Mouse (Mus musculus): Measurements from ENCODE around the gene Gemin4. TPM values are rescaled to one million over a fixed set of nuclear protein-coding genes. Genes with fewer than 3 reads are reported as not detected.
A peak's percentile ranks its signal among the peaks of the same experiment; 100 is the strongest.

The Gemin4 gene
- polyA plus RNA-seq, 1 experiment from 2014 or later = 30.1 TPM

DNA sequence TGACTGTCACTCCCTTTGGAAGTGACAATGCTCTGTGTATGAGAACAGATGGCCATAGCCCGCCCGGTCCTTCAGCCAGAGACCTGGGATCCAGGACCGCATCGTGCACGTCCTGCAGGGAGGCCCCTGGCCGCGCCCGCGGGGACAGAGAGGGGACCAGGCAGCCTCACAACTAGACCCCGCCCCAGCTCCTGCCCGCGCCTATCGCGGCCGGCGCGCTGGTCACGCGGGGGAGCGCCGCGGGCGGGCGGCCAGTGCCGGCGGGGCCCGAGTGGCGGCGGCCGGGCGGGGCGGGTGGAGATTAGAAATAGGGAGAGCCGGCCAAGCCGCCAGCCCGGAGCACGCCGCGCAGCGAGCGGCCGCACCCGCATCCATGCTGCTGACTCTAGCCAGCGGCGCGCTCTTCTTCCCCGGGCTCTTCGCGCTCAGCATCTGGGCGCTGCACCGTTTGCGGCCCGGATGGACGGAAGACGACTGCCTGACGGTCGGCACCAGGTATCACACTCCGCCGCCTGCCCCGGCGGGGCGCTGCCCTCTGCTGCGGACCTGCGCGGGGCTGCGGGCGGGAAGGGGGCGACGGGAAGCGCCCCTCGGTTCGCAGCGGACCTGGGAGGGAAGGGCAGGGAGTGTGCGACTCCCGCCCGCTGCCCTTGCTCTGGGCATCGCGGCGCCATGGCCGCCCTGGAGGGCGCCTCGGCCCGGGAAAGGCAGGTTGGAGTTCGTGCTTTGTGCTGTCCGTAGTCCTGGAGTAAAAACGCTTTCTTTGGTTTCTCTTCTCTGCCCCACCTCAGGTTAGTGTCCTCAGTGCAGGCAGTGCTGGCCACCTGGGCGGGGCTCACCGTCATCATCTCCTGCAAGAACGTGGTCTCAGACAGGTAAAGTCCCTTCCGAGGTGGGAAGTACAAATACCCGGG lies 15.4 kb downstream of the Gemin4 start:
- peak; percentile 99 for ATAC-seq (ENCODE audit: insufficient read depth, low FRiP score)
- H3K36me3 ChIP-seq (ENCODE audit: control insufficient read depth, insufficient read depth, low read length) = no peaks in the 10 kb centered on the region
- H3K9ac ChIP-seq (ENCODE audit: low read length) = peak overlapping the region; percentile 99
- H3K4me1 ChIP-seq (ENCODE audit: control insufficient read depth, insufficient read depth, low read length) = peaks cover 16% of the 10 kb centered on the region; the same call in 1 of the 2 replicates
- peak overlapping the region; percentile 92 for H3K4me3 ChIP-seq (replicated peaks; ENCODE audit: low read length)
- H3K9me3 ChIP-seq (replicated peaks; ENCODE audit: control insufficient read depth, low read length) = no peaks in the 10 kb centered on the region
- peak overlapping the region; percentile 93 for H3K27ac ChIP-seq (ENCODE audit: low read length)
- no peaks in the 10 kb centered on the region for H3K27me3 ChIP-seq (ENCODE audit: control insufficient read depth, insufficient read depth, low read length)
- under 1% methylated on average over 78 of the region's 90 CpGs for WGBS
- H3K4me2 ChIP-seq (ENCODE audit: low read depth, low read length) = peak overlapping the region; percentile 61

- no peak overlapping the region; the same call in 1 of the 2 replicates for H3K4me3 ChIP-seq (replicated peaks; ENCODE audit: low read length)
- H3K4me1 ChIP-seq (ENCODE audit: control insufficient read depth, insufficient read depth, low read length) = peaks cover 12% of the 10 kb centered on the region; the same call in 1 of the 2 replicates
- H3K9ac ChIP-seq (ENCODE audit: low read length) = peak overlapping the region; percentile 38
- no peaks in the 10 kb centered on the region for H3K36me3 ChIP-seq (ENCODE audit: control insufficient read depth, insufficient read depth, low read length)
- H3K27me3 ChIP-seq (ENCODE audit: control insufficient read depth, insufficient read depth, low read length) = no peaks in the 10 kb centered on the region
- H3K9me3 ChIP-seq (replicated peaks; ENCODE audit: control insufficient read depth, low read length) = no peaks in the 10 kb centered on the region
- WGBS = 33% methylated on average over 8 of the region's 8 CpGs
- ATAC-seq (ENCODE audit: insufficient read depth, low FRiP score) = peak; percentile 3; the same call in 1 of the 2 replicates
- H3K4me2 ChIP-seq (ENCODE audit: low read depth, low read length) = peak overlapping the region; percentile 10
- peak overlapping the region; percentile 81 for H3K27ac ChIP-seq (ENCODE audit: low read length)
Observed at GRCm38 (mm10) chr11:76196977-76197469, 20.4 kb downstream of the Gemin4 start.

DNA sequence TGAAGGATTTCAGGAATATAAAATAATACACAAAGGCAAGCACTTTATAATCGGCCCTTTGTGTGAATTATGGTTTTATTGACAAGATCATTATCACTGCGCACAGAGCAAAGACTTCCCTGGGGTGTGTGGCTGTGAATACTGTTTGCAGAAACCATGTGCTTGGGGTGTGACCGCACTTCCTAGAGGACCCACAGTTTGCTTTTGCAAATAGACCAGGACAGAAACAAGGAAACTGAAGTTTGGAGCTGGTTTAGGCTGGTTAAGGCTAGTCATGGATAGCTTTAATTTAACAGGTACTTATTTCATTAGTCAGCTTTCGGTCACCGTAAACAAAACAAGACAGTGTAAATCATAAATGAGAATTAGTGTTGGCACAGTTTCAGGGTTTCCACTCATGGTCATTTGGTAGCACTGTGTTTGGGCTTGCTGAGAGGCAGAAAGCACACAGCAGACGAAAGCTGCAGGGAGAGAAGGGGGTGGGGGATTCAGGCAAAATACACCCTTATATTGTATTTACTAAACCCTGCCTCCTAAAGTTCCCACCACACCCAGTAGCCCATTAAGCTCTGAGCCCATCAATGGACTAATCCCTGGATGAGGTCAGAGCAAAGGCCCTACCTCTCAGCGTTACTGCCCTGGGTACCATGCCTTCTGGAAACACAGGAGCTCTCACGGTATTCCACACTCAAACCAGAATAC lies 21.0 kb downstream of the Gemin4 start:
- H3K9me3 ChIP-seq (replicated peaks; ENCODE audit: control insufficient read depth, low read length) = no peaks in the 10 kb centered on the region
- peak overlapping the region; percentile 10 for H3K4me2 ChIP-seq (ENCODE audit: low read depth, low read length)
- H3K36me3 ChIP-seq (ENCODE audit: control insufficient read depth, insufficient read depth, low read length) = no peaks in the 10 kb centered on the region
- no peak overlapping the region; the same call in 1 of the 2 replicates for H3K4me3 ChIP-seq (replicated peaks; ENCODE audit: low read length)
- no peaks in the 10 kb centered on the region for H3K27me3 ChIP-seq (ENCODE audit: control insufficient read depth, insufficient read depth, low read length)
- peak; percentile 90 for ATAC-seq (ENCODE audit: insufficient read depth, low FRiP score)
- H3K27ac ChIP-seq (ENCODE audit: low read length) = peak overlapping the region; percentile 81
- H3K9ac ChIP-seq (ENCODE audit: low read length) = peak overlapping the region; percentile 38
- H3K4me1 ChIP-seq (ENCODE audit: control insufficient read depth, insufficient read depth, low read length) = peaks cover 11% of the 10 kb centered on the region; the same call in 1 of the 2 replicates
- WGBS = 46% methylated on average over 8 of the region's 8 CpGs

- Histone ChIP-seq H3K4me2 (ENCODE audit: low read depth, low read length) (no peak overlapping the region), H3K27ac (ENCODE audit: low read length) (no peak overlapping the region), H3K27me3 (ENCODE audit: control insufficient read depth, insufficient read depth, low read length) (no peaks in the 10 kb centered on the region), H3K4me1 (ENCODE audit: control insufficient read depth, insufficient read depth, low read length) (no peaks in the 10 kb centered on the region), H3K9me3 (replicated peaks; ENCODE audit: control insufficient read depth, low read length) (no peaks in the 10 kb centered on the region), H3K36me3 (ENCODE audit: control insufficient read depth, insufficient read depth, low read length) (no peaks in the 10 kb centered on the region), H3K4me3 (replicated peaks; ENCODE audit: low read length) (no peak overlapping the region), H3K9ac (ENCODE audit: low read length) (no peak overlapping the region)
- ATAC-seq (ENCODE audit: insufficient read depth, low FRiP score) = no peak
- 90% methylated on average over 6 of the region's 6 CpGs for WGBS
Observed at GRCm38 (mm10) chr11:76186908-76187307, 30.6 kb downstream of the Gemin4 start.

- Histone ChIP-seq H3K9me3 (replicated peaks; ENCODE audit: control insufficient read depth, low read length) (no peaks in the 10 kb centered on the region), H3K27ac (ENCODE audit: low read length) (no peak overlapping the region), H3K36me3 (ENCODE audit: control insufficient read depth, insufficient read depth, low read length) (no peaks in the 10 kb centered on the region), H3K4me3 (replicated peaks; ENCODE audit: low read length) (no peak overlapping the region), H3K27me3 (ENCODE audit: control insufficient read depth, insufficient read depth, low read length) (no peaks in the 10 kb centered on the region), H3K9ac (ENCODE audit: low read length) (no peak overlapping the region), H3K4me2 (ENCODE audit: low read depth, low read length) (no peak overlapping the region), H3K4me1 (ENCODE audit: control insufficient read depth, insufficient read depth, low read length) (peaks cover 5% of the 10 kb centered on the region; the same call in 1 of the 2 replicates)
- WGBS = 75% methylated on average over 4 of the region's 4 CpGs
- no peak for ATAC-seq (ENCODE audit: insufficient read depth, low FRiP score)
Observed at GRCm38 (mm10) chr11:76183745-76184144, 33.7 kb downstream of the Gemin4 start.

GRCm38 (mm10) chr11:76180146-76180540 lies 37.3 kb downstream of the Gemin4 start:
- peaks cover 11% of the 10 kb centered on the region; the same call in 1 of the 2 replicates for H3K4me1 ChIP-seq (ENCODE audit: control insufficient read depth, insufficient read depth, low read length)
- ATAC-seq (ENCODE audit: insufficient read depth, low FRiP score) = no peak
- H3K27me3 ChIP-seq (ENCODE audit: control insufficient read depth, insufficient read depth, low read length) = no peaks in the 10 kb centered on the region
- peak overlapping the region; percentile 96 for H3K4me3 ChIP-seq (replicated peaks; ENCODE audit: low read length)
- H3K27ac ChIP-seq (ENCODE audit: low read length) = peak overlapping the region; percentile 82; the same call in 1 of the 2 replicates
- no peaks in the 10 kb centered on the region for H3K9me3 ChIP-seq (replicated peaks; ENCODE audit: control insufficient read depth, low read length)
- 17% methylated on average over 7 of the region's 7 CpGs for WGBS
- H3K36me3 ChIP-seq (ENCODE audit: control insufficient read depth, insufficient read depth, low read length) = no peaks in the 10 kb centered on the region
- H3K4me2 ChIP-seq (ENCODE audit: low read depth, low read length) = peak overlapping the region; percentile 88
- H3K9ac ChIP-seq (ENCODE audit: low read length) = peak overlapping the region; percentile 87

DNA sequence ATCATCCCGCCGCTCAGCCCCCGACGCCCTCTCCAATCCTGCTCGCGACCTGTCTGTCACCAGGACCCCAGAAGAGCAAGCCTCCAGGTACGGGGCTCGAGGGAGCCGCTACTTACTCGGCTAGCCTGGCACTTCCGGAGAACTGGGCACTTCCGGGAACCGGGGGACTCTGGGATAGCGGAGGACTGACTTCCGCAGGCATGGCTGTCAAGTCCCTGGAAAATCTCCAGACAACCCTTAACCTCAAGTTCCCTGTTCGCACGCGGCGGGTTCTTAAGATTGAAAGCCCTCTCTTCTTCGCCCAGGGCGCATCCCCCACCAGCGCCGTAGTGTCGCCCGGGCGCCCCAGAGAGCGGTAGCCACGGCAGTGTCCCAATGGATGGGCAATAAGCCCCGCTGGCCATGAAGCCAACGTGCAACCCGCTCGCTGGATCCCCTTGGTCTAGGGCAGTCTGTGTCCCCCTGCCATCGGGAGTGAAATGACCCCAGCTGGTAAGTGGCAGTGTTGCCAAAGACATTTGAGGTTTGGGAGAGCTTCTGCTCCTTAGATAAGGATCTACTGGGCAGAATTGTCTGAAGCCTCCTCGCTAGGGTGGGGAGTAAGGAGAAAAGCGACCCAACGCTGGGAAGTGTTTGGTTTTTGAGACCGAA lies 37.8 kb downstream of the Gemin4 start, which contains the start of the genes Vps53 and Fam57a:
Gene Vps53, minus strand, starts transcription at position 153 of the 651 bp plus-strand sequence.
Gene Fam57a, plus strand, starts transcription at position 177 of the 651 bp plus-strand sequence.
- no peaks in the 10 kb centered on the region for H3K36me3 ChIP-seq (ENCODE audit: control insufficient read depth, insufficient read depth, low read length)
- ATAC-seq (ENCODE audit: insufficient read depth, low FRiP score) = peak; percentile 89
- H3K27me3 ChIP-seq (ENCODE audit: control insufficient read depth, insufficient read depth, low read length) = no peaks in the 10 kb centered on the region
- H3K4me2 ChIP-seq (ENCODE audit: low read depth, low read length) = peak within 1 kb of the TSS; percentile 88
- H3K27ac ChIP-seq (ENCODE audit: low read length) = peak within 1 kb of the TSS; percentile 82
- H3K9ac ChIP-seq (ENCODE audit: low read length) = peak within 1 kb of the TSS; percentile 87
- peaks cover 11% of the 10 kb centered on the region; the same call in 1 of the 2 replicates for H3K4me1 ChIP-seq (ENCODE audit: control insufficient read depth, insufficient read depth, low read length)
- WGBS = under 1% methylated on average over 37 of the region's 37 CpGs
- H3K9me3 ChIP-seq (replicated peaks; ENCODE audit: control insufficient read depth, low read length) = no peaks in the 10 kb centered on the region
- peak within 1 kb of the TSS; percentile 96 for H3K4me3 ChIP-seq (replicated peaks; ENCODE audit: low read length)

DNA sequence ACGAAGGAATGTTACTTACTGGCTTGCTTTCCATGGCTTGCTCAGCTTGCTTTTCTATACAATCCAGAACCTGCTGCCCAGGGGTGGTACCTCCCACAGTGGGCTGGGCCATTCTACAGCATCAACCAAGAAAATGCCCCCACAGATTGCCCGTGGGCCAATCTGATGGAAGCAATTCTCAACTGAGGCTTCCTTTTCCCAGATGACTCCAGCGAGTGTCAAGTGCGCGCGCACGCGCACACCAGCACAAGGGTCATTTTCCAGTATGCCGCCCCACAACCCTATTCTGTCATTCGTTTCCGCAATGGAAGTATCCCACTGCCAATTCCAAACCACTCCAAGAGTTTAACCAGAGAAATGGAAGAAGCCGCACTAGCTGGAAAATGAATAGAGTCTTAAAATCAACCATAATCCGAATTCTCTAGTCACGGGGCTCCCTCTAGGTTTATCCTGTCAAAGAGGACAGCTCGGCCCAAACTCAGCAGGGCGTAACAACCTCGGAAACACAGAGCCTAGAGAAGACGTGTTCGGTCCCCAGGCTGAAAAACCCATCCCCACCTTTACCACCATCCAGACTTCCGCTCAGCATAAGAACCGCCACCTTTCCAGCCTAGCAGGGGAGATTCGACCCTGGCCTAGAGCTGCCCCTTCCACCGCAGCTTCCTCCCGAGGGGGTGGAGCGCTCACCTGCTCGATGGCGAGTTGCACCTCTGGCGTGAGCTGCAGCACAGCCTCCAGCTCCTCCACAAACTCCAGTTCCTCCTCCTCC lies 38.6 kb downstream of the Gemin4 start:
- no peaks in the 10 kb centered on the region for H3K27me3 ChIP-seq (ENCODE audit: control insufficient read depth, insufficient read depth, low read length)
- H3K4me2 ChIP-seq (ENCODE audit: low read depth, low read length) = peak overlapping the region; percentile 88
- H3K9ac ChIP-seq (ENCODE audit: low read length) = peak overlapping the region; percentile 87
- peaks cover 11% of the 10 kb centered on the region; the same call in 1 of the 2 replicates for H3K4me1 ChIP-seq (ENCODE audit: control insufficient read depth, insufficient read depth, low read length)
- WGBS = under 1% methylated on average over 28 of the region's 28 CpGs
- peak overlapping the region; percentile 82 for H3K27ac ChIP-seq (ENCODE audit: low read length)
- H3K9me3 ChIP-seq (replicated peaks; ENCODE audit: control insufficient read depth, low read length) = no peaks in the 10 kb centered on the region
- H3K36me3 ChIP-seq (ENCODE audit: control insufficient read depth, insufficient read depth, low read length) = no peaks in the 10 kb centered on the region
- peak overlapping the region; percentile 96 for H3K4me3 ChIP-seq (replicated peaks; ENCODE audit: low read length)
- peak; percentile 74 for ATAC-seq (ENCODE audit: insufficient read depth, low FRiP score)
